ENCODE assay signal across 9 mouse cellular contexts in the genomic region with DNA sequence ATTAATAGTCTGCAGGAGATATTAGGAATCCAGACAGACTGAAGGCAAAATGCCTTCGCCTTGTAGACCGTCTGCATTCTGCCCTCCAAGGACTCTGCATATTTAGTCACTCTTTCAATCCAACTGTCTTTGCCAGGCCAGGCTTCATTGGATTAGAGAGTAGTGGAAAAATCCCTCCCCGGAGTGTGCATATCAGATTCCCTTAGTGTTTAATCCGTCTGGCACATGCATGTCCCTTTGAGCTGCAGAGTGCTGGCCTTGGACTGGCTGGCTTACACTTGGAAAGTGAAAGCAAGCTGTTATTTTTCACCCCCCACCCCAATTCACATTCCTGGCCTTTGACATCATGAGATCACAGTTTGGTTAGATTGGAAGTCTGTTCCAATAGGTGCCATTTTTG.
A peak's percentile ranks its signal among the peaks of the same experiment; 100 is the strongest.
DNase-seq lines count a peak whose midpoint lies in the region; ATAC-seq lines count a peak whose summit lies in the region.
"Had no signal": no experiment of that assay in that cellular context is flagged by ENCODE, and none has a peak within 500 bp of the region (broad histone marks: within the 10 kb centered on the region; RNA-seq: fewer than 3 reads in every experiment).

No protein-coding gene starts in this region.

- H3K36me3 ChIP-seq in heart, embryonic 15.5 days = no peaks in the 10 kb centered on the region

- H3K27ac ChIP-seq in heart, embryonic 15.5 days = 0 out of 2 replicates have a peak overlapping the region, but pooled peaks have one; percentile 16

- 0 out of 2 replicates have a peak, but pooled peaks cover 2% of the 10 kb centered on the region for H3K4me1 ChIP-seq in heart, embryonic 15.5 days (replicated peaks)

- DNase-seq in embryo, embryonic 10.5 days (ENCODE audit: low spot score) = peak; percentile 26
- DNase-seq in embryo, embryonic 9.5 days (ENCODE audit: extremely low spot score) = no peak
- DNase-seq in retina, postnatal 1 day = peak; percentile 33
- DNase-seq in retina, embryonic 14.5 days (ENCODE audit: low spot score) = no peak
- peak; percentile 8 for DNase-seq in retina, postnatal 7 days (ENCODE audit: low read depth, low spot score)
- DNase-seq in embryo, embryonic 11 days = no peak
- DNase-seq: cerebellum, adult 11 months had no signal

- no peak for ATAC-seq in heart, embryonic 15.5 days (replicated peaks; ENCODE audit: insufficient number of reproducible peaks, insufficient read depth, low FRiP score, low read depth)
- ATAC-seq in activated CD4-positive, CD25-positive, alpha-beta regulatory T cell, adult 4 months = no peak

- H3K9ac ChIP-seq in heart, embryonic 15.5 days = no peak overlapping the region

- 40% methylated on average over 4 of the region's 4 CpGs for WGBS in heart, embryonic 15.5 days

- no peak overlapping the region for H3K4me2 ChIP-seq in heart, embryonic 15.5 days

- H3K27me3 ChIP-seq in heart, embryonic 15.5 days = 0 out of 2 replicates have a peak, but pooled peaks cover 1% of the 10 kb centered on the region

- no peak overlapping the region for H3K4me3 ChIP-seq in heart, embryonic 15.5 days

- H3K9me3 ChIP-seq in heart, embryonic 15.5 days (replicated peaks) = no peaks in the 10 kb centered on the region

Comparison
In these comparisons a context has a peak if more than half of its experiments do, and no peak if none do; other contexts are left out.
1. DNase-seq: peak in embryo, embryonic 10.5 days (single experiment), retina, postnatal 1 day (single experiment) and retina, postnatal 7 days (single experiment); none in embryo, embryonic 9.5 days (single experiment), retina, embryonic 14.5 days (single experiment) and embryo, embryonic 11 days (single experiment).